14 mouse cellular contexts compared by ENCODE assay signal in genomic region chr6:15710706-15711105, GRCm38 (mm10).
"Had no signal": no experiment of that assay in that cellular context is flagged by ENCODE, and none has a peak within 500 bp of the region (broad histone marks: within the 10 kb centered on the region; RNA-seq: fewer than 3 reads in every experiment).

No protein-coding gene starts in this region.

- H3K27ac ChIP-seq: kidney, postnatal 0 days; limb, embryonic 10.5 days; limb, embryonic 13.5 days; liver, embryonic 12.5 days; liver, embryonic 15.5 days; lung, embryonic 15.5 days; midbrain, embryonic 13.5 days had no signal

- H3K4me1 ChIP-seq: limb, embryonic 10.5 days; limb, embryonic 13.5 days; liver, embryonic 12.5 days; liver, embryonic 15.5 days; lung, embryonic 15.5 days; midbrain, embryonic 13.5 days had no signal

- DNase-seq: kidney, postnatal 25 days; liver; lung, adult 18-20 months; lung, postnatal 10 days; lung, postnatal 4 days; thymus, adult 18-20 months; thymus, postnatal 36 days had no signal

- ATAC-seq: liver, embryonic 12.5 days; midbrain, embryonic 13.5 days had no signal

- H3K27me3 ChIP-seq: limb, embryonic 13.5 days; liver, embryonic 12.5 days; liver, embryonic 15.5 days; lung, embryonic 15.5 days; midbrain, embryonic 13.5 days had no signal

- H3K4me3 ChIP-seq: limb, embryonic 10.5 days; limb, embryonic 13.5 days; liver, embryonic 12.5 days; liver, embryonic 15.5 days; lung, embryonic 15.5 days; midbrain, embryonic 13.5 days had no signal
